Mouse (Mus musculus): Measurements from ENCODE around the gene Serpina1b. TPM values are rescaled to one million over a fixed set of nuclear protein-coding genes. Genes with fewer than 3 reads are reported as not detected.
"Not testable (repeated sequence)": the region's sequence is repeated elsewhere in the genome, so short reads cannot be mapped to it uniquely, and the experiment has no call there.

Gene Serpina1b
- total RNA-seq (2021): not detected

DNA sequence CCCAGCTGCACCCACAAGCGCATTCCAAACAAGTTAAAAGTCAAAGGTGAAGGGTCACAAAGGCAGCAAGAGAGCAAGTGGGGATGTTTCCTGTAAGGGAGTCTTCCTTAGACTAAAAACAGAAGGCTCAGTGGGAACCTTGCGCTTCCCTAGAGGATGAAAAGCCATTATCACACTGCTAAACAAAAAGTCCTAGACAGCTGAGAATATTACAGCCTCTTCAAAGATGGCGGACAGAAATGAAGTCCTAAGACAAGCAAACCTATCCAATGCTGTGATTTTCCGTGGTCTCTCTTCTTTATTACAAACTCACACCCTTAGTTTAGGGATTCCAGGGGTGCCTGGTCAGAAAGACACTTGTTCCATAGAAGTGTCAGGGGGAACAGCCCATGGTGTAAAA, at the start of gene Serpina1b:
Gene Serpina1b (minus strand): TSS at position 101 of the 400 bp plus-strand sequence.
- DNase-seq; intact Hi-C loops (cut with DNase I): not testable (repeated sequence)

DNA sequence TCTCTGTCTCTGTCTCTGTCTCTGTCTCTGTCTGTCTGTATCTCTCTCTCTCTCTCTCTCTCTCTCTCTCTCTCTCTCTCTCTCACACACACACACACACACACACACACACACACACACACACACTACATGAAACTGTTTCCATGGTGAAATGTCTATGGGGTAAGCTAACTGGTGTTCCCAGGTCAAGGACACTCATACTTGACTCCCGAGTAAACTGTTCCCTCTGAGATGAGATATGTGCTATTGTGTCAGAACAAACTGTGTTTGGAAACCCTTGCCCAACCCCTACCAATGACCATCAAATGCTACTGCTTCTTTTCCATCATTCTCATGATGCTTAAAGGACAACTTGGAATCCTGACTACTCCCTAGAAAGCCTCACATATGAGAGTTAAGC, 36.7 kb upstream of the Serpina1b start:
- DNase-seq; intact Hi-C loops (cut with DNase I): not testable (repeated sequence)

GRCm38 (mm10) chr12:103863101-103863974, 33.2 kb upstream of the Serpina1b start, which contains the start of gene Serpina1a:
Gene Serpina1a (minus strand): TSS chr12:103863562.
- intact Hi-C loops (cut with DNase I); DNase-seq: not testable (repeated sequence)

GRCm38 (mm10) chr12:103860976-103861375, 30.8 kb upstream of the Serpina1b start:
- intact Hi-C loops (cut with DNase I): no loop called here
- DNase-seq: no peak

DNA sequence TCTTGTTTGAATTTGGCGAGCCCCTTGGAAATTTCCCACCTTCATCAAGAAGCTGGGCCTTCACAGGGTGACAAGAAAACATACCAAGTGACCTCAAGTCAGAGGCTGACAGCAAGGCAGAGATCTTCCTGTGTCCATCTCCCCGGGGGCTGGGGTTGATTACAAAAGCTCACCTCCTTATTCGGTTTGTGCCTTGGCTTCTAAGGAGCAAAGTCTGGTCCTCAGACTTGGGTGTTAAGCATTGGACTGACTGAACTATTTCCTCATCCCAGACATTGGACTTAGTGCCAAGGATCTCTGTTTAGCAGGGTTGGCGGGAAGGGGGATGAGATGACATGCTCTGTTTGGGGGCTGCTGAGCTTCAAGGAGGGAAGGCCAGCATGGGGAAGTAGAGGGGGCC, 30.4 kb upstream of the Serpina1b start:
- intact Hi-C loops (cut with DNase I); DNase-seq: not testable (repeated sequence)

DNA sequence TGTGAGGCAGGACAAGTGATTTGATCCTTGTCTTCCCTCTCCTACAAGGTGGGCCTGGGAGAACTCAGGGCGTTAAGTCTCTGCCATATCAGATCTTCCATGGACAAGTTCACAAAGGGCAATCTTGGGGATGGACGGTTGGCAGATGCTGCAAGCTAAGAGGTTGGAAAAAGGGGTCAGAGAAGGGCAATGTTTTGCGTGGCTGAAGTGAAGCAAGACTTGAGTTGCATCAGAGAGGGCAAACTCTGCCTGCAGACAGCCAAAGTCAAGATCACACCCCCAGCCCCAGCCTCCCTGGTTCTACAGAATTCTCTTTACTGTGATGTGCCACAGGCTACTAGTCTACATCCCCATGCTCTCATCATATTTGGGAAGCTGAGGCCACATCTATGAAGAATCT, 29.4 kb upstream of the Serpina1b start:
- intact Hi-C loops (cut with DNase I); DNase-seq: not testable (repeated sequence)

DNA sequence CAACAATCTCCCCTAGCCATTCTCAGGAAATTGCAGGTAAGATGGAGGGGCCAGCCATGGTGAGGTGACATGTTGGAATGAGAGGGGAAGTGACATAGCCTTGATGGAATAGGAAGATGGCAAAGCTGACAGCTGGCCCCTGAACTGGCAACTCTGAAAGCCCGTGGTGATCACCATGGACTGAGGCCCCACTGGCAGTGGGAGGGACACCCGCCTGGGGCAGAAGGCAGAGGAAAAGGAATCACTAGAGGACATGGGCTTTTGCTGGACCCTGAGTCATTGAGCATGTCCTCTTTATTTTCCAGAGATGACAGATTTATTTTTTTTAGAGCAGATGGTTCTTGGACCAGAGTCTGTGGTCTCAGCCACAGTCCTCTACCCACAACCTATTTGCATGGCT, 22.9 kb upstream of the Serpina1b start:
- intact Hi-C loops (cut with DNase I); DNase-seq: not testable (repeated sequence)

DNA sequence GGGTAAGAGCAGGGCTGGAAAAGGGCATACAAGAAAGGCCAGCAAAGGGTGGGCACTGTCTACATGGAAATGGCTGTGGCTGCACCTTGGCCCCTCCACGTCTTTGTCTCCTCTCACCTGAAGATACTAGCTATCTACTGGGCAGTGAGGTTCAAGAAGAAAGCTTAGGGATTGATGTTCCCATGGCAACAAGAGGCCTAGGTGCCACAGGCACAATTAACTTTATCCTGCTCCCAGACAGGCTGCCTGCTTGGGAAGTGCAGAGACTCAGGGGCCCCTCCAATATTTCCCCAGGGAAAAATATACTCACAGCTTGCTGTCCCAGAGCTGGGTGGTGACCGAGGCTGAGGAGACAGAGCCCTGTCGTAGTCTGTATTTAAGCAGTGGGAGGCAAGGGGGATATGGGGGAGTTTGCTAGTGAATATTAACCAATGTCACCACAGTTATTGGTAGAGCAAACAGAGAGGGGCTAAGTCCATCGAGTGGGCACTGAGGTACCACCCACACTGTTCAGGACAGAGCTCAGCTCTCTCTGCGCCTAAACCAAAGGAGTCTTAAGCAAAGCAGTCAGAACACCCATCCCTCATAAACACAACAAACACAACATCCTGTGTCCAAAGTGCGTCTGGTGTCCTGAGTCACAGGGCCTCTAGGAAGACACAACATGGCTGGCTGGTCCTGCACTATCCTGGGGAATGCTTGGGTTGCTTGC, 2.4 kb downstream of the Serpina1b start:
- DNase-seq; intact Hi-C loops (cut with DNase I): not testable (repeated sequence)

- DNase-seq; intact Hi-C loops (cut with DNase I): not testable (repeated sequence)
Observed at GRCm38 (mm10) chr12:103823826-103824225, 6.3 kb downstream of the Serpina1b start.

GRCm38 (mm10) chr12:103773246-103773851, 56.8 kb downstream of the Serpina1b start, which contains the start of gene Serpina1d:
Gene Serpina1d (minus strand): TSS chr12:103773592.
- DNase-seq; intact Hi-C loops (cut with DNase I): not testable (repeated sequence)

DNA sequence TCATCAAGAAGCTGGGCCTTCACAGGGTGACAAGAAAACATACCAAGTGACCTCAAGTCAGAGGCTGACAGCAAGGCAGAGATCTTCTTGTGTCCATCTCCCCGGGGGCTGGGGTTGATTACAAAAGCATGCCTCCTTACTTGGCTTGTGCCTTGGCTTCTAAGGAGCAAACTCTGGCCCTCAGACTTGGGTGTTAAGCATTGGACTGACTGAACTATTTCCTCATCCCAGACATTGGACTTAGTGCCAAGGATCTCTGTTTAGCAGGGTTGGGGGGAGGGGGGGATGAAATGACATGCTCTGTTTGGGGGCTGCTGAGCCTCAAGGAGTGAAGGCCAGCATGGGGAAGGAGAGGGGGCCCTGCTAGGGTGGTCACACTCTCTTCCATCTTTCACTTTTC, 59.6 kb downstream of the Serpina1b start:
- intact Hi-C loops (cut with DNase I); DNase-seq: not testable (repeated sequence)

DNA sequence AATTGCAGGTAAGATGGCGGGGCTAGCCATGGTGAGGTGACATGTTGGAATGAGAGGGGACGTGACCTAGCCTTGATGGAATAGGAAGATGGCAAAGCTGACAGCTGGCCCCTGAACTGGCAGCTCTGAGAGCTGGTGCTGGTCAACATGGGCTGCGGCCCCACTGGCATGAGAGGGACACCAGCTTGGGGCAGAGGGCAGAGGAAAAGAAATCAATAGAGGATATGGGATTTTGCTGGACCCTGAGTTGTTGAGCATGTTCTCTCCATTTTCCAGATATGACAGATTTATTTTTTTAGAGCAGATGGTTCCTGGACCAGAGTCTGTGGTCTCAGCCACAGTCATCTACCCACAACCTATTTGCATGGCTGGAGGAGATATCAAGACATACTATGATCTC, 67.1 kb downstream of the Serpina1b start:
- intact Hi-C loops (cut with DNase I); DNase-seq: not testable (repeated sequence)

DNA sequence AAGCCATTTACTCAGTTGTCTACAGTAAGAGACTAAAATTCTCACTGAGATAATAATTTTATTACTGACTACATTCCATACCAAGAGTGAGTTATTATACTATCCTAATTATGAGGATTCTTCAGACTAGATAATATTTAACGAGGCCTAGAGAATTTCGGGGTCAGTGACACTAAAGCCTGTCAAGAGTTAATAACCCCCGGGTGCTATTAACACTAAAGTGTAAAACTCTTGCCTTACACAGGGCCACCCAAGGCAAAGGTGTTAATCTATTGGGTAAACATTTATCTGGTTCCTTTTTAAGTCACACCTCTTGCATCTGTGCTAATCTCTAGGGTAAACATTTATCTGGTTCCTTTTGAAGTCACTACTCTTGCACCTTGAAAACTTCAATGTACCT, 69.9 kb downstream of the Serpina1b start:
- DNase-seq; intact Hi-C loops (cut with DNase I): not testable (repeated sequence)

GRCm38 (mm10) chr12:103745957-103746356, 84.2 kb downstream of the Serpina1b start:
- intact Hi-C loops (cut with DNase I); DNase-seq: not testable (repeated sequence)

DNA sequence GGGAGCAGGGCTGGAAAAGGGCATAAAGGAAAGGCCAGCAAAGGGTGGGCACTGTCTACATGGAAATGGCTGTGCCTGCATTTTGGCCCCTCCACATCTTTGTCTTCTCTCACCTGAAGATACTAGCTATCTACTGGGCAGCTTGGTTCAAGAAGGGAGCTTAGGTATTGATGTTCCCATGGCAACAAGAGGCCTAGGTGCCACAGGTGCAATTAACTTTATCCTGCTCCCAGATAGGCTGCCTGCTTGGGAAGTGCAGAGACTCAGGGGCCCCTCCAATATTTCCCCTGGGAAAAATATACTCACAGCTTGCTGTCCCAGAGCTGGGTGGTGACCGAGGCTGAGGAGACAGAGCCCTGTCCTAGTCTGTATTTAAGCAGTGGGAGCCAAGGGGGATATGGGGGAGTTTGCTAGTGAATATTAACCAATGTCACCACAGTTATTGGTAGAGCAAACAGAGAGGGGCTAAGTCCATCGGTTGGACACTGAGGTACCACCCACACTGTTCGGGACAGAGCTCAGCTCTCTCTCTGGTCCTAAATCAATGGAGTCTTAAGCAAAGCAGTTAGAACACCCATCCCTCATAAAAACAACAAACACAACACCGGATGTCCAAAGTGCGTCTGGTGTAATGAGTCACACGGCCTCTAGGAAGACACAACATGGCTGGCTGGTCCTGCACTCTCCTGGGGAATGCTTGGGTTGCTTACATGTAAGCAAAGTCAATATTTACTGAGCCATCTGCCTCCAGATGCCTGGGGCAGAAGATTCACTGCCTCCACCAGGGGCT, 92.2 kb downstream of the Serpina1b start:
- intact Hi-C loops (cut with DNase I); DNase-seq: not testable (repeated sequence)

DNA sequence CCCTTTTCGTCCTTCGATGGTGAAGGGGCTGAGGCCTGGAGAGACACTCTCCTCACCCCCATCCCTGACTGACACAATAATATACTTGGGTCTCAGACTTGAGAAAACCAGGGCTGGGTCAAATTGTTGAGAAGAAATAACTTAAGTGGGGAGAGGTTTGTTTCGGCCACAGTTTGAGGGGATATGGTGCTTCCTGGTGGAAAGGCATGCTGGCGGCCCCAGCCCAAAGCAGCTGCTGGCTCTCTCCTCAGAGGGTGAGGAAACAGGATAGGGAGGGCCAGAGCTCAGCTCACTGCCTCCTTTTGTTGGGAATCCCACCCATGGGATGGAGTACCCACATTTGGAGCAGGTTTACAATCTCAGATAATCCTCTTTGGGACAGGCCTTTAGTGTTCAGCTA, 94.6 kb downstream of the Serpina1b start:
- DNase-seq; intact Hi-C loops (cut with DNase I): not testable (repeated sequence)

- intact Hi-C loops (cut with DNase I); DNase-seq: not testable (repeated sequence)
Observed at GRCm38 (mm10) chr12:103735101-103735500, 95.1 kb downstream of the Serpina1b start.

- intact Hi-C loops (cut with DNase I): no loop called here
Observed at GRCm38 (mm10) chr12:103711537-103711936, 118.6 kb downstream of the Serpina1b start.

GRCm38 (mm10) chr12:103710405-103710804, 119.8 kb downstream of the Serpina1b start:
- intact Hi-C loops (cut with DNase I): no loop called here
- DNase-seq: no peak

More at GRCm38 (mm10) chr12:103711537-103711936, 118.6 kb downstream of the Serpina1b start:
- DNase-seq: no peak

DNA sequence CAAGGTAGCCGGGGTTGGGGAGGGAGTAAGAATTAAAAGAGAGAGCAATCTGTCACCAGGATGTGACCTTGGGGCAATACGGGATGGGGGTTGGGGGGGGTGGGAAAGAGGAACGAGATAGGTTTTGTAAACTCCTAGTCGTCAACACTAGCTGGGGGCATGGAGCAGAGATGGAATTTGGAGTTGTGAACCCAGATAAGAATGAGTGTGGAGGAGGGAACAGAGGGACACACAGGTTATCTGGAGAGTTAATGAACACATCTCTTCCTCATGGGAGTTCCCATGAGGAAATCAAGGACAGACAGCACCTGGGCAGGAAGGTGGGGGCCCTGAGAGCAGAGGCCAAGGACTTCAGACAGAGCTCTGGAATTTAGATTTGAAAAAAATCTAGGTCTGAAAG, 124.1 kb downstream of the Serpina1b start:
- intact Hi-C loops (cut with DNase I): no loop called here
- no peak for DNase-seq
